Mouse (Mus musculus) ovary, postnatal 36 days (tissue): Measurements from ENCODE around the gene Lypd4.
"Not testable (repeated sequence)": the region's sequence is repeated elsewhere in the genome, so short reads cannot be mapped to it uniquely, and the experiment has no call there.

Experiments
- DNase-seq: peaks from one replicate; pipeline ENCODE4 v3.0.0; 2022; ENCODE audit warnings: low spot score, mixed read lengths

Lypd4 gene

GRCm38 (mm10) chr7:24869532-24870165 is at the start of gene Lypd4, which contains the start of gene Dmrtc2:
TSS of gene Lypd4 (minus strand) at chr7:24869941.
TSS of gene Dmrtc2 (plus strand) at chr7:24870057.
- no peak for DNase-seq

GRCm38 (mm10) chr7:24918763-24919323 is 49.1 kb upstream of the Lypd4 start:
- no peak for DNase-seq

GRCm38 (mm10) chr7:24912480-24912879 is 42.7 kb upstream of the Lypd4 start:
- DNase-seq: no peak

- no peak for DNase-seq
Measured at GRCm38 (mm10) chr7:24907211-24907748, 37.5 kb upstream of the Lypd4 start.

- DNase-seq: no peak
Measured at GRCm38 (mm10) chr7:24906551-24906950, 36.8 kb upstream of the Lypd4 start.

GRCm38 (mm10) chr7:24904936-24905335 is 35.2 kb upstream of the Lypd4 start:
- DNase-seq: no peak

GRCm38 (mm10) chr7:24904070-24904483 is 34.3 kb upstream of the Lypd4 start:
- DNase-seq: peak; percentile 97

GRCm38 (mm10) chr7:24903444-24903825 is 33.7 kb upstream of the Lypd4 start:
- DNase-seq: no peak

- peak; percentile 70 for DNase-seq
Measured at GRCm38 (mm10) chr7:24902630-24903443, 33.1 kb upstream of the Lypd4 start, which contains the start of gene Arhgef1. TSS of gene Arhgef1 (plus strand) at chr7:24902912.

- no peak for DNase-seq
Measured at GRCm38 (mm10) chr7:24902264-24902629, 32.5 kb upstream of the Lypd4 start.

- DNase-seq: no peak
Measured at GRCm38 (mm10) chr7:24901842-24902241, 32.1 kb upstream of the Lypd4 start.

GRCm38 (mm10) chr7:24901114-24901513 is 31.4 kb upstream of the Lypd4 start:
- no peak for DNase-seq

GRCm38 (mm10) chr7:24897959-24898358 is 28.2 kb upstream of the Lypd4 start:
- DNase-seq: no peak

- no peak for DNase-seq
Measured at GRCm38 (mm10) chr7:24897224-24897623, 27.5 kb upstream of the Lypd4 start, which contains the start of gene Cd79a. TSS of gene Cd79a (plus strand) at chr7:24897381.

- DNase-seq: no peak
Measured at GRCm38 (mm10) chr7:24896269-24896668, 26.5 kb upstream of the Lypd4 start.

- DNase-seq: not testable (repeated sequence)
Measured at GRCm38 (mm10) chr7:24895749-24896148, 26.0 kb upstream of the Lypd4 start.

GRCm38 (mm10) chr7:24892125-24892583 is 22.4 kb upstream of the Lypd4 start:
- no peak for DNase-seq

GRCm38 (mm10) chr7:24891241-24892124 is 21.7 kb upstream of the Lypd4 start:
- no peak for DNase-seq

GRCm38 (mm10) chr7:24890281-24891216 is 20.8 kb upstream of the Lypd4 start:
- DNase-seq: peak; percentile 66
